Mouse (Mus musculus): Measurements from ENCODE around the gene Brpf1. TPM values are rescaled to one million over a fixed set of nuclear protein-coding genes. Genes with fewer than 3 reads are reported as not detected.

Gene Brpf1
- 24.6 and 35.6 TPM in 2 replicates for total RNA-seq (2017)

GRCm38 (mm10) chr6:113306986-113307349 lies at the start of gene Brpf1:
Brpf1 (plus strand) TSS chr6:113307137.
- ATAC-seq (replicated peaks in 1 of 2; ENCODE audit: insufficient read depth in 1 of 2, low FRiP score in 2 of 2, low TSS enrichment in 1 of 2, low read depth in 1 of 2, poor library complexity in 2 of 2, severe bottlenecking in 2 of 2): peak in 1 of 2 experiments; percentile 37; a peak in 2 of 4 replicates

GRCm38 (mm10) chr6:113261174-113261858 lies 45.6 kb upstream of the Brpf1 start:
- ATAC-seq (replicated peaks in 1 of 2; ENCODE audit: insufficient read depth in 1 of 2, low FRiP score in 2 of 2, low TSS enrichment in 1 of 2, low read depth in 1 of 2, poor library complexity in 2 of 2, severe bottlenecking in 2 of 2): no peak

GRCm38 (mm10) chr6:113263531-113263930 lies 43.4 kb upstream of the Brpf1 start:
- ATAC-seq (replicated peaks in 1 of 2; ENCODE audit: insufficient read depth in 1 of 2, low FRiP score in 2 of 2, low TSS enrichment in 1 of 2, low read depth in 1 of 2, poor library complexity in 2 of 2, severe bottlenecking in 2 of 2): no peak

GRCm38 (mm10) chr6:113264429-113264828 lies 42.5 kb upstream of the Brpf1 start:
- no peak for ATAC-seq (replicated peaks in 1 of 2; ENCODE audit: insufficient read depth in 1 of 2, low FRiP score in 2 of 2, low TSS enrichment in 1 of 2, low read depth in 1 of 2, poor library complexity in 2 of 2, severe bottlenecking in 2 of 2)

- no peak for ATAC-seq (replicated peaks in 1 of 2; ENCODE audit: insufficient read depth in 1 of 2, low FRiP score in 2 of 2, low TSS enrichment in 1 of 2, low read depth in 1 of 2, poor library complexity in 2 of 2, severe bottlenecking in 2 of 2)
Measured at GRCm38 (mm10) chr6:113266996-113267655, 39.8 kb upstream of the Brpf1 start.

GRCm38 (mm10) chr6:113267988-113268387 lies 38.9 kb upstream of the Brpf1 start:
- ATAC-seq (replicated peaks in 1 of 2; ENCODE audit: insufficient read depth in 1 of 2, low FRiP score in 2 of 2, low TSS enrichment in 1 of 2, low read depth in 1 of 2, poor library complexity in 2 of 2, severe bottlenecking in 2 of 2): no peak

GRCm38 (mm10) chr6:113272365-113272764 lies 34.6 kb upstream of the Brpf1 start:
- ATAC-seq (replicated peaks in 1 of 2; ENCODE audit: insufficient read depth in 1 of 2, low FRiP score in 2 of 2, low TSS enrichment in 1 of 2, low read depth in 1 of 2, poor library complexity in 2 of 2, severe bottlenecking in 2 of 2): no peak

- no peak for ATAC-seq (replicated peaks in 1 of 2; ENCODE audit: insufficient read depth in 1 of 2, low FRiP score in 2 of 2, low TSS enrichment in 1 of 2, low read depth in 1 of 2, poor library complexity in 2 of 2, severe bottlenecking in 2 of 2)
Measured at GRCm38 (mm10) chr6:113276846-113277245, 30.1 kb upstream of the Brpf1 start.

- no peak for ATAC-seq (replicated peaks in 1 of 2; ENCODE audit: insufficient read depth in 1 of 2, low FRiP score in 2 of 2, low TSS enrichment in 1 of 2, low read depth in 1 of 2, poor library complexity in 2 of 2, severe bottlenecking in 2 of 2)
Measured at GRCm38 (mm10) chr6:113281676-113282075, 25.3 kb upstream of the Brpf1 start.

- ATAC-seq (replicated peaks in 1 of 2; ENCODE audit: insufficient read depth in 1 of 2, low FRiP score in 2 of 2, low TSS enrichment in 1 of 2, low read depth in 1 of 2, poor library complexity in 2 of 2, severe bottlenecking in 2 of 2): peak in 1 of 2 experiments; percentile 34; a peak in 2 of 4 replicates
Measured at GRCm38 (mm10) chr6:113282101-113282802, 24.7 kb upstream of the Brpf1 start, which contains the start of gene Cpne9. Cpne9 (plus strand) TSS chr6:113282307.

GRCm38 (mm10) chr6:113282969-113283368 lies 24.0 kb upstream of the Brpf1 start:
- no peak for ATAC-seq (replicated peaks in 1 of 2; ENCODE audit: insufficient read depth in 1 of 2, low FRiP score in 2 of 2, low TSS enrichment in 1 of 2, low read depth in 1 of 2, poor library complexity in 2 of 2, severe bottlenecking in 2 of 2)

GRCm38 (mm10) chr6:113283500-113283899 lies 23.4 kb upstream of the Brpf1 start:
- ATAC-seq (replicated peaks in 1 of 2; ENCODE audit: insufficient read depth in 1 of 2, low FRiP score in 2 of 2, low TSS enrichment in 1 of 2, low read depth in 1 of 2, poor library complexity in 2 of 2, severe bottlenecking in 2 of 2): no peak

GRCm38 (mm10) chr6:113284931-113285330 lies 22.0 kb upstream of the Brpf1 start:
- peak in 1 of 2 experiments; percentile 33; a peak in 1 of 4 replicates for ATAC-seq (replicated peaks in 1 of 2; ENCODE audit: insufficient read depth in 1 of 2, low FRiP score in 2 of 2, low TSS enrichment in 1 of 2, low read depth in 1 of 2, poor library complexity in 2 of 2, severe bottlenecking in 2 of 2)

GRCm38 (mm10) chr6:113286316-113286715 lies 20.6 kb upstream of the Brpf1 start:
- no peak for ATAC-seq (replicated peaks in 1 of 2; ENCODE audit: insufficient read depth in 1 of 2, low FRiP score in 2 of 2, low TSS enrichment in 1 of 2, low read depth in 1 of 2, poor library complexity in 2 of 2, severe bottlenecking in 2 of 2)

- no peak for ATAC-seq (replicated peaks in 1 of 2; ENCODE audit: insufficient read depth in 1 of 2, low FRiP score in 2 of 2, low TSS enrichment in 1 of 2, low read depth in 1 of 2, poor library complexity in 2 of 2, severe bottlenecking in 2 of 2)
Measured at GRCm38 (mm10) chr6:113287236-113287635, 19.7 kb upstream of the Brpf1 start.

- no peak for ATAC-seq (replicated peaks in 1 of 2; ENCODE audit: insufficient read depth in 1 of 2, low FRiP score in 2 of 2, low TSS enrichment in 1 of 2, low read depth in 1 of 2, poor library complexity in 2 of 2, severe bottlenecking in 2 of 2)
Measured at GRCm38 (mm10) chr6:113289346-113289745, 17.6 kb upstream of the Brpf1 start.

- no peak for ATAC-seq (replicated peaks in 1 of 2; ENCODE audit: insufficient read depth in 1 of 2, low FRiP score in 2 of 2, low TSS enrichment in 1 of 2, low read depth in 1 of 2, poor library complexity in 2 of 2, severe bottlenecking in 2 of 2)
Measured at GRCm38 (mm10) chr6:113290346-113290745, 16.6 kb upstream of the Brpf1 start.

GRCm38 (mm10) chr6:113292938-113293337 lies 14.0 kb upstream of the Brpf1 start:
- ATAC-seq (replicated peaks in 1 of 2; ENCODE audit: insufficient read depth in 1 of 2, low FRiP score in 2 of 2, low TSS enrichment in 1 of 2, low read depth in 1 of 2, poor library complexity in 2 of 2, severe bottlenecking in 2 of 2): no peak
